Mouse (Mus musculus): ENCODE data around the gene Nfasc. TPM values are rescaled to one million over a fixed set of nuclear protein-coding genes. Genes with fewer than 3 reads are reported as not detected.

Gene Nfasc
- polyA plus RNA-seq, 1 experiment: 0.49 TPM

- H3K36me3 ChIP-seq (ENCODE audit: control insufficient read depth, insufficient read depth, low read length): no peaks in the 10 kb centered on the region
- H3K4me3 ChIP-seq (ENCODE audit: control insufficient read depth, low read depth, low read length): no peak overlapping the region
- no peaks in the 10 kb centered on the region for H3K27me3 ChIP-seq (ENCODE audit: control insufficient read depth, insufficient read depth, low read length)
- H3K27ac ChIP-seq (ENCODE audit: control insufficient read depth, insufficient read depth, low read depth, low read length): no peak overlapping the region
- peaks cover 6% of the 10 kb centered on the region for H3K4me1 ChIP-seq (ENCODE audit: control insufficient read depth, insufficient read depth, low read length)
- TF ChIP-seq CTCF (IDR thresholded peaks at IDR 0.05; ENCODE audit: control insufficient read depth, insufficient read depth, insufficient replicate concordance, low read depth, low read length) (no peak), POLR2A (IDR thresholded peaks at IDR 0.05; ENCODE audit: control insufficient read depth, low read depth, low read length) (no peak)
Measured at GRCm38 (mm10) chr1:132755211-132755610, 13.6 kb upstream of the Nfasc start.

DNA sequence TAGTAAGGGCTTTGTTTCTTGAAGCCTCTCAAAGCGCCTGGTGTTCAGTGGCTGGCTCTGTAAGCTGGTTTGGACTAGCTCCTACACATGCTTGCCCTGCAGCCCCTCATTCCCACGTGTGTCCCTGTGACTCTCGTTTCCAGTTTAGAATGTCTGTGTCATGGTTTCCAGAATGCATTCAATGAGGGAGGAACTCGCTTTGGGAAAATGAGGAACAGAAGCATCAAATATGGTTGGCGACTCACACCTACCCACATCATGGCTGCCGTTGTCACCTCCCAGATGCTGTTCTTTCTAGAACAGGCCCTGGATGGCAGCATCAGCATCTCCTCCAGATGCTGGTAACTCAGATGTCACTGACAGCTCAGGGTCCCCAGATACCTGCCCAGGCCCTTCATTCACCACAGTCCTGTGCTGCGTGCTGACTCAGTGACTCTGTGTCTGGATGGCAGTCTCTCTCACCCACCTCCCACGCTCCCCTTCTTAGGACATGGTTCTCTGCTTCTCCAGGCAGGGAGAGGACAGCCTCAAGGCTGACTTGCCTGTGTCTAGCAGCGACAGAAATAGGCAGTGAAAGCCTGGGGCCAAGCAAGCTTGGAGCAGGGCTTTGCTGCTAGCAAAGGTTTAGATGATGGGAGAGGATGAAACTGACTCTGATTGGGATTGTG is 7.8 kb upstream of the Nfasc start:
- no peak for TF ChIP-seq CTCF (IDR thresholded peaks at IDR 0.05; ENCODE audit: control insufficient read depth, insufficient read depth, insufficient replicate concordance, low read depth, low read length)
- TF ChIP-seq POLR2A (IDR thresholded peaks at IDR 0.05; ENCODE audit: control insufficient read depth, low read depth, low read length): no peak
- H3K36me3 ChIP-seq (ENCODE audit: control insufficient read depth, insufficient read depth, low read length): no peaks in the 10 kb centered on the region
- H3K27ac ChIP-seq (ENCODE audit: control insufficient read depth, insufficient read depth, low read depth, low read length): no peak overlapping the region
- no peak overlapping the region for H3K4me3 ChIP-seq (ENCODE audit: control insufficient read depth, low read depth, low read length)
- peaks cover 2% of the 10 kb centered on the region; the same call in 1 of the 2 replicates for H3K4me1 ChIP-seq (ENCODE audit: control insufficient read depth, insufficient read depth, low read length)
- no peaks in the 10 kb centered on the region for H3K27me3 ChIP-seq (ENCODE audit: control insufficient read depth, insufficient read depth, low read length)

- H3K4me1 ChIP-seq (ENCODE audit: control insufficient read depth, insufficient read depth, low read length): peaks cover 4% of the 10 kb centered on the region
- H3K36me3 ChIP-seq (ENCODE audit: control insufficient read depth, insufficient read depth, low read length): no peaks in the 10 kb centered on the region
- no peak overlapping the region for H3K4me3 ChIP-seq (ENCODE audit: control insufficient read depth, low read depth, low read length)
- TF ChIP-seq POLR2A (IDR thresholded peaks at IDR 0.05; ENCODE audit: control insufficient read depth, low read depth, low read length) (no peak), CTCF (IDR thresholded peaks at IDR 0.05; ENCODE audit: control insufficient read depth, insufficient read depth, insufficient replicate concordance, low read depth, low read length) (no peak)
- no peak overlapping the region for H3K27ac ChIP-seq (ENCODE audit: control insufficient read depth, insufficient read depth, low read depth, low read length)
- H3K27me3 ChIP-seq (ENCODE audit: control insufficient read depth, insufficient read depth, low read length): no peaks in the 10 kb centered on the region
Measured at GRCm38 (mm10) chr1:132746302-132746701, 4.7 kb upstream of the Nfasc start.

DNA sequence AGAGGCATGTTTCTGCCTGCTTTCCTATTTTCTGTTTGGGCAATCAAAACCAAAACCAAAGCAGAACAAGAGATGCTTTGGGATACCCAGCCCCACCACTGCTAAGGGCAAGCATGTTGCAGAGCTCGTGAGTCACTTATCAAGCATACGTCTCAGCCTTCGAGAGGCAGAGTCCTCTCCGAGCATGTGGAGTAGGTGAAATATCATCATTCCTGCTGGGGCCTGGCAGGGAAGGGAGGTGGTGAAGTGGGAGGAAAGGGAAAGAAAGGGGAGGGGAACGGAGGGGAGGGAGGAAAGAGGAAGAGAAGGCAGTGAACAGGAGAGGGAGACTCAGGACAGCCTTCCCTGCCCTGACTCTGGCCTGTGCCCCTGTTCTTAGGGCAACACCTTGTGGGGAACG is 4.0 kb upstream of the Nfasc start:
- Histone ChIP-seq H3K27ac (ENCODE audit: control insufficient read depth, insufficient read depth, low read depth, low read length) (no peak overlapping the region), H3K27me3 (ENCODE audit: control insufficient read depth, insufficient read depth, low read length) (no peaks in the 10 kb centered on the region)
- TF ChIP-seq POLR2A (IDR thresholded peaks at IDR 0.05; ENCODE audit: control insufficient read depth, low read depth, low read length) (no peak), CTCF (IDR thresholded peaks at IDR 0.05; ENCODE audit: control insufficient read depth, insufficient read depth, insufficient replicate concordance, low read depth, low read length) (no peak)

DNA sequence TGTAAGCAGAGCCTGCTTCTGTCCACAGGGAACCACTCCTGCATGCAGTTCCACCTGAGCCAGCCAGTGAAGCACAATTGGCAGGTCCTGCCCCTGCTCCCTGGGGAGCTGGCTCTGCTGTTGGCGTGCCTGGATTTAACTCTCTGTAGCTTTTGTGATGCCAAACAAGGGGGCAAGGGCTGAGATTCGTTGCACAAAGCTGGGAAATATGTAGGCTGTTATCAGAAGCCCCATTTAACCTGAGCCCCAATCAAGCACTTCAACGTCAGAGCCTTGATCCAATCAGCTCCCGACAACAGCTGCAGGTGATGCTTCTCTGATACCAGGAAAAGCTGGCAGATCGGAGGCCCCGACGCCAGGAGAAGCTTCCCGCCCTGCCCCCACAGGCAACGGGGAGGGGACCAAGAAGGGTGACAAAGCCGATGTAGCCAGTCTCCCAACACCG is 2.5 kb downstream of the Nfasc start:
- H3K27me3 ChIP-seq (ENCODE audit: control insufficient read depth, insufficient read depth, low read length): no peaks in the 10 kb centered on the region
- peaks cover 2% of the 10 kb centered on the region for H3K4me1 ChIP-seq (ENCODE audit: control insufficient read depth, insufficient read depth, low read length)
- no peak for TF ChIP-seq POLR2A (IDR thresholded peaks at IDR 0.05; ENCODE audit: control insufficient read depth, low read depth, low read length)
- no peak for TF ChIP-seq CTCF (IDR thresholded peaks at IDR 0.05; ENCODE audit: control insufficient read depth, insufficient read depth, insufficient replicate concordance, low read depth, low read length)
- no peak overlapping the region for H3K4me3 ChIP-seq (ENCODE audit: control insufficient read depth, low read depth, low read length)
- no peak overlapping the region for H3K27ac ChIP-seq (ENCODE audit: control insufficient read depth, insufficient read depth, low read depth, low read length)
- no peaks in the 10 kb centered on the region for H3K36me3 ChIP-seq (ENCODE audit: control insufficient read depth, insufficient read depth, low read length)

More for the DNA sequence above, 4.0 kb upstream of the Nfasc start:
- Histone ChIP-seq H3K4me3 (ENCODE audit: control insufficient read depth, low read depth, low read length) (peak overlapping the region; percentile 12), H3K4me1 (ENCODE audit: control insufficient read depth, insufficient read depth, low read length) (peaks cover 4% of the 10 kb centered on the region), H3K36me3 (ENCODE audit: control insufficient read depth, insufficient read depth, low read length) (no peaks in the 10 kb centered on the region)

GRCm38 (mm10) chr1:132736171-132736570 is 5.4 kb downstream of the Nfasc start:
- no peak overlapping the region for H3K27ac ChIP-seq (ENCODE audit: control insufficient read depth, insufficient read depth, low read depth, low read length)
- no peak overlapping the region for H3K4me3 ChIP-seq (ENCODE audit: control insufficient read depth, low read depth, low read length)
- TF ChIP-seq CTCF (IDR thresholded peaks at IDR 0.05; ENCODE audit: control insufficient read depth, insufficient read depth, insufficient replicate concordance, low read depth, low read length) (no peak), POLR2A (IDR thresholded peaks at IDR 0.05; ENCODE audit: control insufficient read depth, low read depth, low read length) (no peak)
- H3K4me1 ChIP-seq (ENCODE audit: control insufficient read depth, insufficient read depth, low read length): no peaks in the 10 kb centered on the region; the same call in 1 of the 2 replicates
- H3K27me3 ChIP-seq (ENCODE audit: control insufficient read depth, insufficient read depth, low read length): no peaks in the 10 kb centered on the region
- H3K36me3 ChIP-seq (ENCODE audit: control insufficient read depth, insufficient read depth, low read length): no peaks in the 10 kb centered on the region

- Histone ChIP-seq H3K27ac (ENCODE audit: control insufficient read depth, insufficient read depth, low read depth, low read length) (no peak overlapping the region), H3K27me3 (ENCODE audit: control insufficient read depth, insufficient read depth, low read length) (no peaks in the 10 kb centered on the region), H3K36me3 (ENCODE audit: control insufficient read depth, insufficient read depth, low read length) (no peaks in the 10 kb centered on the region), H3K4me3 (ENCODE audit: control insufficient read depth, low read depth, low read length) (no peak overlapping the region), H3K4me1 (ENCODE audit: control insufficient read depth, insufficient read depth, low read length) (no peaks in the 10 kb centered on the region)
- no peak for TF ChIP-seq POLR2A (IDR thresholded peaks at IDR 0.05; ENCODE audit: control insufficient read depth, low read depth, low read length)
- TF ChIP-seq CTCF (IDR thresholded peaks at IDR 0.05; ENCODE audit: control insufficient read depth, insufficient read depth, insufficient replicate concordance, low read depth, low read length): no peak
Measured at GRCm38 (mm10) chr1:132733873-132734447, 7.6 kb downstream of the Nfasc start.
